Comparison of ENCODE assay signal across 22 mouse cellular contexts in genomic region chr3:123073351-123073750, GRCm38 (mm10). TPM values are rescaled to one million over a fixed set of nuclear protein-coding genes. Genes with fewer than 3 reads are reported as not detected.
A peak's percentile ranks its signal among the peaks of the same experiment; 100 is the strongest.
DNase-seq lines count a peak whose midpoint lies in the region; ATAC-seq and TF ChIP-seq lines count a peak whose summit lies in the region.
"Had no signal": no experiment of that assay in that cellular context is flagged by ENCODE, and none has a peak within 500 bp of the region (broad histone marks: within the 10 kb centered on the region; RNA-seq: fewer than 3 reads in every experiment).

No protein-coding gene starts in this region.

- H3K27me3 ChIP-seq in kidney, postnatal 0 days (ENCODE audit: insufficient read depth, low read length): no peaks in the 10 kb centered on the region
- H3K27me3 ChIP-seq: embryonic facial prominence, embryonic 15.5 days; liver, embryonic 13.5 days; lung, embryonic 15.5 days had no signal

- intact Hi-C loops in heart, postnatal 25 days (cut with DNase I): loop anchor here (5.0 kb wide), 1 partner anchor 41 kb away; no protein-coding TSS in a partner anchor

- peak; percentile 85 for DNase-seq in heart, adult 11 months
- DNase-seq in heart, postnatal 25 days (ENCODE audit: low spot score): no peak
- DNase-seq in kidney, postnatal 0 days (ENCODE audit: low spot score): no peak
- no peak for DNase-seq in kidney, adult 18-20 months
- peak; percentile 41 for DNase-seq in adrenal gland, postnatal 10 days
- no peak for DNase-seq in c-Kit-positive CD71-positive TER-119-positive erythroid progenitor cells, embryonic 14.5 days (ENCODE audit: low spot score)
- DNase-seq in cerebellum, postnatal 10 days: no peak
- DNase-seq: B cell, adult 2 months; cerebellum, adult 2 months; gastrocnemius, postnatal 25 days; kidney, adult 8-10 months; left cerebral cortex, postnatal 4 days; liver, embryonic 13.5 days; midbrain, embryonic 14.5 days had no signal

- H3K4me3 ChIP-seq in kidney, postnatal 0 days (replicated peaks; ENCODE audit: low read depth, low read length): no peak overlapping the region
- H3K4me3 ChIP-seq: embryonic facial prominence, embryonic 15.5 days; forebrain, embryonic 10.5 days; layer of hippocampus, adult 2 months; liver, embryonic 13.5 days; lung, embryonic 15.5 days had no signal

- no peaks in the 10 kb centered on the region for H3K36me3 ChIP-seq in kidney, postnatal 0 days (ENCODE audit: insufficient read depth, low read length)
- H3K36me3 ChIP-seq: embryonic facial prominence, embryonic 15.5 days; forebrain, embryonic 10.5 days; liver, embryonic 13.5 days; lung, embryonic 15.5 days had no signal

- H3K9ac ChIP-seq in kidney, postnatal 0 days (ENCODE audit: low read depth, low read length): no peak overlapping the region
- H3K9ac ChIP-seq: embryonic facial prominence, embryonic 15.5 days; hindbrain, embryonic 14.5 days; liver, embryonic 13.5 days; lung, embryonic 15.5 days had no signal

- TF ChIP-seq CTCF in kidney, postnatal 0 days (IDR thresholded peaks at IDR 0.05; ENCODE audit: low read depth): no peak

- no peak overlapping the region for H3K4me2 ChIP-seq in kidney, postnatal 0 days (ENCODE audit: low read length)
- H3K4me2 ChIP-seq: embryonic facial prominence, embryonic 15.5 days; hindbrain, embryonic 14.5 days; liver, embryonic 13.5 days; lung, embryonic 15.5 days had no signal

- H3K9me3 ChIP-seq in kidney, postnatal 0 days (replicated peaks; ENCODE audit: low read length): no peaks in the 10 kb centered on the region
- H3K9me3 ChIP-seq: embryonic facial prominence, embryonic 15.5 days; forebrain, embryonic 10.5 days; liver, embryonic 13.5 days; lung, embryonic 15.5 days had no signal

- H3K4me1 ChIP-seq in kidney, postnatal 0 days (replicated peaks; ENCODE audit: insufficient read depth, low read length): no peaks in the 10 kb centered on the region
- H3K4me1 ChIP-seq: embryonic facial prominence, embryonic 15.5 days; liver, embryonic 13.5 days had no signal

- H3K27ac ChIP-seq in kidney, postnatal 0 days: 0 out of 2 replicates have a peak overlapping the region, but pooled peaks have one; percentile 6
- H3K27ac ChIP-seq: embryonic facial prominence, embryonic 15.5 days; forebrain, embryonic 10.5 days; hindbrain, embryonic 14.5 days; layer of hippocampus, adult 2 months; liver, embryonic 13.5 days; lung, embryonic 15.5 days had no signal

- ATAC-seq in kidney, postnatal 0 days (replicated peaks; ENCODE audit: low FRiP score, low read depth): no peak
- ATAC-seq in megakaryocyte progenitor cell, adult 5-6 weeks (replicated peaks; ENCODE audit: poor library complexity): 0 out of 2 replicates have a peak, but pooled peaks have one; percentile 20

RNA-seq across cellular contexts. Expression of gene Myoz2, which starts 38.5 kb away (rescaled TPM):
- 1,000 to 10,000 TPM; 2,092 to 2,205 TPM for total RNA-seq in heart, postnatal 25 days (2021)
- not detected in 2 replicates for polyA plus RNA-seq in kidney, postnatal 0 days (2015; fragmentation: Nextera tagmentation; extraction: Ambion mirVana)
- 10 to 100 TPM in 1 of 2 experiments, 1 to 10 TPM in 1; 9.8 to 66.2 TPM for total RNA-seq in adrenal gland, postnatal 10 days (2021)
- total RNA-seq in megakaryocyte progenitor cell, adult 5-6 weeks (2015): not detected in 2 replicates
- not detected in 2 replicates for total RNA-seq in megakaryocyte progenitor cell, adult 5-6 weeks (2017)
- total RNA-seq: common myeloid progenitor, adult 5-6 weeks; left cerebral cortex, postnatal 4 days; neutrophil, adult 5-6 weeks had no signal
- polyA plus RNA-seq: forebrain, embryonic 10.5 days; hindbrain, embryonic 14.5 days; midbrain, embryonic 14.5 days had no signal

Comparison
In these comparisons a context has a peak if more than half of its experiments do, and no peak if none do; other contexts are left out.
1. DNase-seq: peak in heart, adult 11 months (single experiment) and adrenal gland, postnatal 10 days (single experiment); none in heart, postnatal 25 days (single experiment), kidney, postnatal 0 days (single experiment), kidney, adult 18-20 months (single experiment), c-Kit-positive CD71-positive TER-119-positive erythroid progenitor cells, embryonic 14.5 days (single experiment) and cerebellum, postnatal 10 days (0 of 2).
2. RNA of gene Myoz2, which starts 38.5 kb away (total RNA-seq): 2,092 to 2,205 TPM in heart, postnatal 25 days; 9.8 to 66.2 TPM in adrenal gland, postnatal 10 days and not detected in megakaryocyte progenitor cell, adult 5-6 weeks; every median in the first group is over 10 times any median in the second.